Mouse (Mus musculus) erythroblast, adult 5-6 weeks (primary cell): Measurements from ENCODE around the gene Arhgdia. TPM values are rescaled to one million over a fixed set of nuclear protein-coding genes. Genes with fewer than 3 reads are reported as not detected.
A peak's percentile ranks its signal among the peaks of the same experiment; 100 is the strongest.

Experiments
- ATAC-seq: replicated peaks from 2 replicates; pipeline ENCODE4 v1.8.0; 2016; ENCODE audit warnings: moderate number of reproducible peaks, mild to moderate bottlenecking, moderate TSS enrichment, inconsistent platforms; ENCODE audit not compliant: poor library complexity, low FRiP score, severe bottlenecking
- total RNA-seq, 2 experiments: library from RNA; stranded (forward) in 1 of 2; stranded (reverse) in 1 of 2; fragments of 150-400 nt in 1 of 2; fragments of 200-764, 138-1000 nt in 1 of 2; gene quantifications; 2 replicates each; pipeline versions ENCODE4 v1.2.3 to v1.2.4; 2015 to 2017; ENCODE audit warnings: low replicate concordance in 2 of 2

The Arhgdia gene
- total RNA-seq, 2 experiments from 2014 or later: 35.7 to 101 TPM

- peak; percentile 55 for ATAC-seq
These were observed 523 bp downstream of the Arhgdia start for GRCm38 (mm10) chr11:120580871-120581331.

GRCm38 (mm10) chr11:120580190-120580589 is 1.2 kb downstream of the Arhgdia start:
- ATAC-seq: peak; percentile 11; the same call in 1 of the 2 replicates

GRCm38 (mm10) chr11:120579316-120580107 is 1.9 kb downstream of the Arhgdia start:
- ATAC-seq: peak; percentile 53

- ATAC-seq: no peak
These were observed 2.7 kb downstream of the Arhgdia start for GRCm38 (mm10) chr11:120578694-120579243.

GRCm38 (mm10) chr11:120578024-120578693 is 3.3 kb downstream of the Arhgdia start:
- no peak for ATAC-seq

GRCm38 (mm10) chr11:120577211-120578023 is 4.0 kb downstream of the Arhgdia start:
- ATAC-seq: no peak

- no peak for ATAC-seq
These were observed 5.0 kb downstream of the Arhgdia start for GRCm38 (mm10) chr11:120576365-120576981.

GRCm38 (mm10) chr11:120575940-120576339 is 5.5 kb downstream of the Arhgdia start:
- ATAC-seq: no peak

- ATAC-seq: no peak
These were observed 6.4 kb downstream of the Arhgdia start for GRCm38 (mm10) chr11:120575046-120575445.

GRCm38 (mm10) chr11:120574278-120574600 is 7.2 kb downstream of the Arhgdia start:
- ATAC-seq: no peak

- ATAC-seq: no peak
These were observed 7.7 kb downstream of the Arhgdia start for GRCm38 (mm10) chr11:120573585-120574277.

GRCm38 (mm10) chr11:120572752-120573584 is 8.5 kb downstream of the Arhgdia start, which contains the start of gene P4hb:
Gene P4hb (minus strand): TSS chr11:120573253.
- peak; percentile 87 for ATAC-seq

GRCm38 (mm10) chr11:120572417-120572751 is 9.0 kb downstream of the Arhgdia start:
- ATAC-seq: 0 out of 2 replicates have a peak, but pooled peaks have one; percentile 2

GRCm38 (mm10) chr11:120571754-120572416 is 9.5 kb downstream of the Arhgdia start:
- ATAC-seq: no peak

GRCm38 (mm10) chr11:120571122-120571521 is 10.3 kb downstream of the Arhgdia start:
- no peak for ATAC-seq

GRCm38 (mm10) chr11:120568324-120568723 is 13.1 kb downstream of the Arhgdia start:
- ATAC-seq: no peak

GRCm38 (mm10) chr11:120565114-120565513 is 16.3 kb downstream of the Arhgdia start:
- no peak for ATAC-seq

GRCm38 (mm10) chr11:120562949-120563348 is 18.5 kb downstream of the Arhgdia start:
- ATAC-seq: no peak
